Mouse (Mus musculus) C2C12 (cell line): ENCODE measurements around the gene Dcx.

ENCODE experiments used
- CTCF ChIP-seq: IDR thresholded peaks from one replicate; pipeline ENCODE4 v1.5.1; 2011; ENCODE audit not compliant: control insufficient read depth, insufficient read depth, insufficient read length
- MAX ChIP-seq: IDR thresholded peaks from one replicate; pipeline ENCODE4 v1.6.1; 2011; ENCODE audit warnings: mild to moderate bottlenecking, control low read depth

DNA sequence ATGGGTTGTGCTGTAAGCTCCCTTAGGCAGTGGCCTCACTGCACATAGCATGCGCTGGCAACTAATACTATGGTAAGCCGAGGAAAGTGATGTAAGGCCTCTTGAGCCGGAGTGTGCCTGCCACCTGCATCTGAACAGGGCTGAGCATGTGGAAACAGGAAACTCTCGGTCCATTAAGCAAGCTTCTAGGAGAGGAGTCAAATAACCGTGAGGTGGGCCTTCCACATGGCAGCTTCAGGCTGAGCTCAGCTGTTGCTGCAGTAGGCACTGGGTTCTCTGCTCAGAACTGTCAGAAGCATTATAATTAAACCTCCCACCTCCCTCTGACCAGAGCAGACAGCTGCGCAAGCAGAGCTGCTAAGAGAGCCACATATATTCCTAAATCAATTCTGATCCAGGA, 33.1 kb upstream of the Dcx start:
- TF ChIP-seq MAX (no peak), CTCF (no peak)
